Mouse (Mus musculus) heart, embryonic 16.5 days (tissue): ENCODE data around the gene Aanat. TPM values are rescaled to one million over a fixed set of nuclear protein-coding genes. Genes with fewer than 3 reads are reported as not detected.

Experiments
- polyA plus RNA-seq: library from polyadenylated mRNA; unstranded; fragments of >200 nt; fragmentation: Nextera tagmentation; extraction: Ambion mirVana; gene quantifications from 2 replicates; pipeline ENCODE4 v1.2.1, GENCODE M21; 2015

The Aanat gene
- polyA plus RNA-seq, 1 experiment from 2014 or later = not detected

Other genes starting within 250 kb of the Aanat start
- 7.8 and 11.6 TPM in 2 replicates for gene Rnf157, start 173.4 kb upstream of the Aanat start, polyA plus RNA-seq
- 29.2 and 35.4 TPM in 2 replicates for gene Ubald2, start 152.3 kb upstream of the Aanat start, polyA plus RNA-seq
- gene Qrich2, start 120.2 kb upstream of the Aanat start, polyA plus RNA-seq = 0.07 TPM in 1 of 2 replicates, not detected in the other
- 98.6 and 99.1 TPM in 2 replicates for gene Prpsap1, start 92.2 kb upstream of the Aanat start, polyA plus RNA-seq
- 3.6 and 4.5 TPM in 2 replicates for gene Sphk1, start 55.5 kb upstream of the Aanat start, polyA plus RNA-seq
- 5.5 and 6.9 TPM in 2 replicates for gene Ube2o, start 5.0 kb upstream of the Aanat start, polyA plus RNA-seq
- gene Rhbdf2, start 40.6 kb downstream of the Aanat start, polyA plus RNA-seq = 9.9 and 10.3 TPM in 2 replicates
- gene Prcd, start 67.1 kb downstream of the Aanat start, polyA plus RNA-seq = 1.7 and 2.5 TPM in 2 replicates
- 11.6 and 12.3 TPM in 2 replicates for gene Cygb, start 67.9 kb downstream of the Aanat start, polyA plus RNA-seq
- gene St6galnac1, start 189.1 kb downstream of the Aanat start, polyA plus RNA-seq = not detected in 2 replicates
- gene Mxra7, start 241.6 kb downstream of the Aanat start, polyA plus RNA-seq = 14.9 and 17.6 TPM in 2 replicates